Mouse (Mus musculus): ENCODE results near the gene Gba. TPM values are rescaled to one million over a fixed set of nuclear protein-coding genes. Genes with fewer than 3 reads are reported as not detected.
"Not testable (repeated sequence)": the region's sequence is repeated elsewhere in the genome, so short reads cannot be mapped to it uniquely, and the experiment has no call there.

Gba gene
- total RNA-seq, 1 experiment, result 69.3 TPM

GRCm38 (mm10) chr3:89159616-89160344 lies 42.9 kb upstream of the Gba start, which contains the start of gene Hcn3:
Gene Hcn3 (minus strand): TSS chr3:89160196.
- DNase-seq (ENCODE audit: low read depth, low spot score), result no peak
- in situ Hi-C loops (cut with MboI; ENCODE audit: low sequenced_read_pairs in 2 of 2, unreplicated experiment in 2 of 2), result no loop called here
- Histone ChIP-seq H3K4me1 (ENCODE audit: control insufficient read depth in 2 of 2, insufficient read depth in 2 of 2, low read length in 2 of 2, poor library complexity in 1 of 2) (peaks cover 5 to 8% of the 10 kb centered on the region in 2 experiments; a peak in 3 of 4 replicates), H3K4me3 (ENCODE audit: insufficient read depth in 1 of 2, low read depth in 1 of 2, low read length in 2 of 2, poor library complexity in 1 of 2, severe bottlenecking in 1 of 2) (peak within 1 kb of the TSS; percentile 78 to 93), H3K36me3 (ENCODE audit: control insufficient read depth, insufficient read depth, low read length, poor library complexity, severe bottlenecking) (no peaks in the 10 kb centered on the region), H3K27ac (ENCODE audit: insufficient read depth, low read depth, low read length, poor library complexity, severe bottlenecking) (no peak within 1 kb of the TSS; the same call in 1 of the 2 replicates), H3K9me3 (ENCODE audit: control insufficient read depth, insufficient read depth, low read depth, low read length) (no peaks in the 10 kb centered on the region), H3K9ac (ENCODE audit: insufficient read depth, low read depth, low read length, poor library complexity, severe bottlenecking) (peak within 1 kb of the TSS; percentile 76)
- no peak for TF ChIP-seq CHD2 (IDR thresholded peaks at IDR 0.05; ENCODE audit: low read depth, low read length)

DNA sequence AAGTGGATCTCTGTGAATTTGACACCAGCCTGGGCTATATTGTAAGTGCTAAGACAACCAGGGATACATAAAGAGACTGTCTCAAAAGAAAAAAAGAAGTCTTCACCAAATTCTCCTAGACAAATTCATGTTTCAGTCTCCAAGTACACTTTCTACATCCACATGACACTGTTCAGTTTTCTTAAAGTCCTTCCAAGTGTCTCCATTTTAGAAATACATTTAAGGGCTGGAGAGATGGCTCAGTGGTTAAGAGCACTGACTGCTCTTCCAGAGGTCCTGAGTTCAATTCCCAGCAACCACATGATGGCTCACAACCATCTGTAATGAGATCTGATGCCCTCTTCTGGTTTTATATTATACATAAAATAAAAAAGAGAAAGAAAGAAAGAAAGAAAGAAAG lies 41.5 kb upstream of the Gba start:
- H3K36me3 ChIP-seq (ENCODE audit: control insufficient read depth, insufficient read depth, low read length, poor library complexity, severe bottlenecking); H3K4me1 ChIP-seq (ENCODE audit: control insufficient read depth in 2 of 2, insufficient read depth in 2 of 2, low read length in 2 of 2, poor library complexity in 1 of 2); DNase-seq (ENCODE audit: low read depth, low spot score); H3K9me3 ChIP-seq (ENCODE audit: control insufficient read depth, insufficient read depth, low read depth, low read length); H3K9ac ChIP-seq (ENCODE audit: insufficient read depth, low read depth, low read length, poor library complexity, severe bottlenecking); in situ Hi-C loops (cut with MboI; ENCODE audit: low sequenced_read_pairs in 2 of 2, unreplicated experiment in 2 of 2); H3K27ac ChIP-seq (ENCODE audit: insufficient read depth, low read depth, low read length, poor library complexity, severe bottlenecking); H3K4me3 ChIP-seq (ENCODE audit: insufficient read depth in 1 of 2, low read depth in 1 of 2, low read length in 2 of 2, poor library complexity in 1 of 2, severe bottlenecking in 1 of 2): not testable (repeated sequence)

DNA sequence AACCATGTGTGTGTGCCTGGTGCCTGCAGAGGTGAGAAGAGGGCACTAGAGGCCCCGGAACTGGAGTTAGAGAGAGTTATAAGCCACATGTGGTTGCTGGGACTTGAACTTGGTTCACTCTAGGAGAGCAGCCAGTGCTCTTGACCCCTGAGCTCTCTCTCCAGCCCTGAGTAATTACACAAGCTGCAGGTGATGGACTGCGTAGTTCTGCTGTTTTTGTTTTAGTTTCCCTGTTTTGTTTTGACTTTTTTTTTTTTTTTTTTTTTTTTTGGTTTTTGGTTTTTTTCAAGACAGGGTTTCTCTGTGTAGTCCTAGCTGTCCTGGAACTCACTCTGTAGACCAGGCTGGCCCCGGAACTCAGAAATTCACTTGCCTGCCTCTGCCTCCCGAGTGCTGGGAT lies 40.9 kb upstream of the Gba start:
- Histone ChIP-seq H3K27ac (ENCODE audit: insufficient read depth, low read depth, low read length, poor library complexity, severe bottlenecking) (no peak overlapping the region), H3K9ac (ENCODE audit: insufficient read depth, low read depth, low read length, poor library complexity, severe bottlenecking) (no peak overlapping the region), H3K36me3 (ENCODE audit: control insufficient read depth, insufficient read depth, low read length, poor library complexity, severe bottlenecking) (peaks cover under 1% of the 10 kb centered on the region; the same call in 1 of the 2 replicates), H3K4me3 (ENCODE audit: insufficient read depth in 1 of 2, low read depth in 1 of 2, low read length in 2 of 2, poor library complexity in 1 of 2, severe bottlenecking in 1 of 2) (no peak overlapping the region), H3K9me3 (ENCODE audit: control insufficient read depth, insufficient read depth, low read depth, low read length) (no peaks in the 10 kb centered on the region), H3K4me1 (ENCODE audit: control insufficient read depth in 2 of 2, insufficient read depth in 2 of 2, low read length in 2 of 2, poor library complexity in 1 of 2) (peaks cover 5 to 8% of the 10 kb centered on the region in 2 experiments; a peak in 3 of 4 replicates)
- no peak for DNase-seq (ENCODE audit: low read depth, low spot score)
- no peak for TF ChIP-seq MAFK (IDR thresholded peaks at IDR 0.05; ENCODE audit: insufficient read depth, low read depth, low read length)
- 0 out of 2 replicates have a peak, but pooled peaks have one; percentile 14 for TF ChIP-seq ZNF384 (IDR thresholded peaks at IDR 0.05; ENCODE audit: low read depth, low read length)
- in situ Hi-C loops (cut with MboI; ENCODE audit: low sequenced_read_pairs in 2 of 2, unreplicated experiment in 2 of 2), result no loop called here

- H3K9ac ChIP-seq (ENCODE audit: insufficient read depth, low read depth, low read length, poor library complexity, severe bottlenecking), result no peak overlapping the region
- no peak for DNase-seq (ENCODE audit: low read depth, low spot score)
- H3K4me1 ChIP-seq (ENCODE audit: control insufficient read depth in 2 of 2, insufficient read depth in 2 of 2, low read length in 2 of 2, poor library complexity in 1 of 2), result peaks cover 5 to 11% of the 10 kb centered on the region in 2 experiments; a peak in 3 of 4 replicates
- no peak overlapping the region for H3K27ac ChIP-seq (ENCODE audit: insufficient read depth, low read depth, low read length, poor library complexity, severe bottlenecking)
- H3K36me3 ChIP-seq (ENCODE audit: control insufficient read depth, insufficient read depth, low read length, poor library complexity, severe bottlenecking), result peaks cover 11% of the 10 kb centered on the region
- no peak overlapping the region for H3K4me3 ChIP-seq (ENCODE audit: insufficient read depth in 1 of 2, low read depth in 1 of 2, low read length in 2 of 2, poor library complexity in 1 of 2, severe bottlenecking in 1 of 2)
- TF ChIP-seq HCFC1 (IDR thresholded peaks at IDR 0.05; ENCODE audit: borderline replicate concordance, insufficient read depth, low read length), result no peak
- in situ Hi-C loops (cut with MboI; ENCODE audit: low sequenced_read_pairs in 2 of 2, unreplicated experiment in 2 of 2), result no loop called here
- H3K9me3 ChIP-seq (ENCODE audit: control insufficient read depth, insufficient read depth, low read depth, low read length), result no peaks in the 10 kb centered on the region
Observed at GRCm38 (mm10) chr3:89163123-89163522, 39.6 kb upstream of the Gba start.

GRCm38 (mm10) chr3:89163643-89164245 lies 39.0 kb upstream of the Gba start:
- no peak for TF ChIP-seq CHD2 (IDR thresholded peaks at IDR 0.05; ENCODE audit: low read depth, low read length)
- TF ChIP-seq ZNF384 (IDR thresholded peaks at IDR 0.05; ENCODE audit: low read depth, low read length), result peak; percentile 70; the same call in 1 of the 2 replicates
- Histone ChIP-seq H3K4me1 (ENCODE audit: control insufficient read depth in 2 of 2, insufficient read depth in 2 of 2, low read length in 2 of 2, poor library complexity in 1 of 2) (peaks cover 5 to 6% of the 10 kb centered on the region in 2 experiments; a peak in 3 of 4 replicates), H3K4me3 (ENCODE audit: insufficient read depth in 1 of 2, low read depth in 1 of 2, low read length in 2 of 2, poor library complexity in 1 of 2, severe bottlenecking in 1 of 2) (peak overlapping the region; percentile 99), H3K9ac (ENCODE audit: insufficient read depth, low read depth, low read length, poor library complexity, severe bottlenecking) (peak overlapping the region; percentile 41; the same call in 1 of the 2 replicates), H3K9me3 (ENCODE audit: control insufficient read depth, insufficient read depth, low read depth, low read length) (no peaks in the 10 kb centered on the region), H3K36me3 (ENCODE audit: control insufficient read depth, insufficient read depth, low read length, poor library complexity, severe bottlenecking) (peaks cover 15% of the 10 kb centered on the region), H3K27ac (ENCODE audit: insufficient read depth, low read depth, low read length, poor library complexity, severe bottlenecking) (peak overlapping the region; percentile 13; the same call in 1 of the 2 replicates)
- in situ Hi-C loops (cut with MboI; ENCODE audit: low sequenced_read_pairs in 2 of 2, unreplicated experiment in 2 of 2), result no loop called here
- DNase-seq (ENCODE audit: low read depth, low spot score), result no peak

Data from ES-E14 (cell line).